Mouse (Mus musculus) kidney, adult 2 months (tissue): ENCODE data around the gene Dhx57.

ENCODE experiments used
- CTCF ChIP-seq: fragments of 200-500 bp; conservative IDR thresholded peaks from 2 replicates; pipeline ENCODE4 v1.5.1; 2011; ENCODE audit warnings: low read depth, mild to moderate bottlenecking, control low read depth, low read length, moderate library complexity, mixed read lengths; ENCODE audit not compliant: insufficient read depth, insufficient read length
- POLR2A ChIP-seq: fragments of 200-500 bp; IDR thresholded peaks from one replicate; pipeline ENCODE4 v1.6.1; 2011; ENCODE audit warnings: low read depth, low read length, control low read depth

GRCm38 (mm10) chr17:80323658-80324057 lies 33.4 kb upstream of the Dhx57 start:
- TF ChIP-seq POLR2A (no peak), CTCF (no peak)
